Mouse (Mus musculus) c-Kit-positive CD71-positive TER-119-negative erythroid progenitor cells, embryonic 14.5 days (primary cell): ENCODE measurements at regions not wholly inside any gene's neighbourhood (a gene's known extent, or its start where the extent isn't known, plus 50 kb on each side); places are given as distances from the start of the nearest gene placed in this dataset.

Source experiments
- DNase-seq: peaks from one replicate; pipeline ENCODE4 v3.0.0-alpha.2; 2013; ENCODE audit warnings: low read depth

DNA sequence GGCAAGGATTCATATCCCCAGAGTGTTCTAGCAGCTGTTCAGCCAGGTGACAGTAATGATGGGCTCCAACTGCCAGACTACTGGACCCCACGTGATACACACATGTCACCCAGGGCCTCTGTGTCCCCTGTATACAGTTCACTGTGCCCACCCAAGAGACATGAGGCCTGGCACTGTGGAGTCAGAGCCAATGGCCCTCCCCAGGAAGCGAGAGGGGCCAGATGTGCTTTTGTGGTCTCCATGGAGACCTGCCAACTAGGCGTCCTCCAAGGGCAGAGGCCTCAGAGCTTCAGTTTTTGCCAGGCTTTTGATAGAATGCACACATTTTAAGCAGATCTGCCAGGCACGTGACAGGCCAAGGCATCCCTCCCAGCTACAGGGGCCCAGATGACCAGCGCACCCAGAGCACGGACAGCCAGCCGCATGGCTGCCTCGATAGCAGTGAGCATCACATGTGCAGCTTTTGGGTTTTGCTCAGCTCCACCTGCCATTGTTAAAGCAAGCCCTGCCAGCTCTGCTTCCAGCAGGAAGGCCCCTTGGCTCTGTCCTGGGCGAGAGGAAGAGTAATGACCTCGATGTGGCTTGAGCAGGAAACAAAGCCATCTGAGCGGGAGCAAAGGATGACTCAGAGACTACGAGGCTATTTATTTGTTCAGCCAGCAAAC, 198.1 kb upstream of the Sulf2 start:
- no peak for DNase-seq

DNA sequence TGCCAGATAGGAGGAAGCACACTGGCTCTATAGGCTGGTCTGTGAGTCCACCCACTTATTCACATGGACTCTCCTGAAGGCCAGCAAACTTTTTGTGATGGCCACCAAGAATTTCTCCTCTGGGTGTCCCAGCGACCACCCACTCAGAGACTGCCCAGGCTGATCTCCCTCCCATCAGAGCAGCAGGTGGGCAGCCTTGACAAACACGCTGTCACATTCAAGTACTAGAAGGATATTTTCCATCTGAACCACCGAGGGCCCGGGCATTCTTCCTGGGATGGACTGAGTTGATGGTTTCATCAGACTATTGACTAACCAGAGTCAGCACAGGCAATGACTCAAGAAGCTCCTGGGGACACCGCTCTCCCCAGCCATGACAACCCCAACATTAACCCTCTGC, 196.5 kb upstream of the Sulf2 start:
- no peak for DNase-seq

GRCm38 (mm10) chr2:166351581-166351980, 196.1 kb upstream of the Sulf2 start:
- no peak for DNase-seq

DNA sequence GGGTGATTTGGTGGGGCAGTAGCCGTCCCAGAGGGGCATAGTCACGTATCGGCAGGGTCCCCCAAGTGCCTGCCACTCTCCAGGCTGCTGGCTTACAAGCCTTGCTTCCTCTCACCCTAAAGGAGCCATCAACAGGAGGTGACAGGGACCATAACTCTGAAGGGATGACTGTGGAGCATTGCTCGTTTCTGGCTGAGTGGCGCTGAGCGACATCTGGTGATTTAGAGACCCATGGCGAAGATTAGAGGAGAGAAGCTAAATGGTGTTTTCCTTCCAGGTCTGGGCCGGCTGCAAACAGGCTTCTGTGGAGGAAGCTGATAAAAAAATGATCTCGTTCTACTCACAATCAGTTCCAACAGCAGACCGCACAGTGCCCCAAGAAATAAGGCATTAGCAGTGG, 193.2 kb upstream of the Sulf2 start:
- DNase-seq: no peak

DNA sequence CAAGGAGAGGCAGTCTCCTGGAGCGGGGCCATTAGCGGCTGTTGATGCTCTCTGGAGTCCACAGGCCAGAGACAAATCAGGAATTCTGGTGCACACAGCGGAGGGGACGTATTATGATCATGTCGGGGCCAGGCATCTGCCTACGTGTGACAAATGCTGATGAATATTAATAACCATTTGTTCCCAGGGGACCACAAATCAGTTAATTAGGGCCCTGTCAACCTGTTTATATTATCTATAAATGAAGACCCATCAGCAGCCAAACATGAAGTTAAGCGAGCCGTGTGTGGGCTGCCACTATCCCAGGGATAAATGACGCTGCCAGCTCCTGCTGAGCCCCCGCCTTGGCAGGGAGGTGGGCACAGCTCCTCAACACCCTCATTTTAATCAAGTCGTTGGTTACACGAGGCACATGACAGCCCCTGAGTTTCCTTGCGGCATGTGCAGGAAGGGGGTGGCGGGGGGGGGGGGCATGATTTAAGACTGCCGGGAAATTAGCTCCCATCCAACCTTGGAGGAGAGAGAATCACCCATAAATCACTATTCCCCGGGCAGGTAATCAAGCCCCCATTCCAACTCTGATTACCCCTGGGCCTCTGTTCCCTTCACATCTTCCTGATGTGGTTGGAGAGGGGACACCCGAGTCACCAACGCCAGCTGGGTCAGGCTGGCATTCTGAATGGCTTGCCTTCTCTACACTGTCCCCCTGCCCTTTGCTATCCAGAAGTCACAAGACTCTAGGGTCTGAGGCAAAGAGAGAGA, 191.1 kb upstream of the Sulf2 start:
- DNase-seq: no peak

GRCm38 (mm10) chr2:166343551-166344340, 188.3 kb upstream of the Sulf2 start:
- DNase-seq: no peak

DNA sequence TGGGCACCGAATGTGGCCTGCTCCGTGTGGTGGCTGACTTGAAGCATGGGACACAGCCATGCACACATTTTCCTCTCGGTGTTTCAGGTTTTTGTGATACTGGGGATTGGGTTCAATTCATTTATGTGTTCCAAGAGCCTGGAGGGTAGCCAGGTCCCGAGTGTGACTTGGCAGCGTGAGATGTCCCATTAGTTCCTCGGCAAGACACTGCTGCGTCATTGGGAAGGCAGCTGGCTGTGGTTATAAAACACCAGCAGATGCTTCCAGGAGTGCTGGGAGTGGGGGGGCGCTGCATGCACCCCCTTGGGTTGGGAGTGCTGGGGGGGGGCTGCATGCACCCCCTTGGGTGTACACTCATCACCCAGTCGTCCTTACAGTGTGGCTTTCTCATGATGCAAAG, 186.9 kb upstream of the Sulf2 start:
- DNase-seq: no peak

GRCm38 (mm10) chr2:166340196-166340595, 184.7 kb upstream of the Sulf2 start:
- no peak for DNase-seq

DNA sequence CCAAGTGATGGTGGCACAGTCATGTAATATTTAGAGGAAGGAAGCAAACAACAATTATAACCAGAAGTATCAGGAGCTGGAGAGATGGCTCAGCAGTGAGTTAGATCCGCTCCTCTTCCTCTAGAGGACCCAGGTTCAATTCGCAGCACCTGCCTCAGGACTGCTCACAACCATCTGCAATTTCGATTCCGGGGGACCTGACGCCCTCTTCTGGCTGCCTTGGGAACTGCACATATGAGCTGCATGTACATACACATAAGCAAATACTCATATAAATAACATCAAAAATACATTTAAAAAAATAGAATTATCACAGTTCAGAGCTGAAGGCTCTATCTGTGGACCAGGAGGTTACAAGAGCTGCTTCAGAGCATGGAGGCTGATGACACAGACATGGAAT, 184.0 kb upstream of the Sulf2 start:
- DNase-seq: no peak

GRCm38 (mm10) chr2:166338396-166339085, 183.1 kb upstream of the Sulf2 start:
- no peak for DNase-seq

GRCm38 (mm10) chr2:166337666-166338065, 182.2 kb upstream of the Sulf2 start:
- DNase-seq: no peak

GRCm38 (mm10) chr2:166335702-166336101, 180.2 kb upstream of the Sulf2 start:
- DNase-seq: no peak

- no peak for DNase-seq
These were observed 179.1 kb upstream of the Sulf2 start for GRCm38 (mm10) chr2:166334559-166334958.

GRCm38 (mm10) chr2:166333818-166334217, 178.4 kb upstream of the Sulf2 start:
- no peak for DNase-seq

DNA sequence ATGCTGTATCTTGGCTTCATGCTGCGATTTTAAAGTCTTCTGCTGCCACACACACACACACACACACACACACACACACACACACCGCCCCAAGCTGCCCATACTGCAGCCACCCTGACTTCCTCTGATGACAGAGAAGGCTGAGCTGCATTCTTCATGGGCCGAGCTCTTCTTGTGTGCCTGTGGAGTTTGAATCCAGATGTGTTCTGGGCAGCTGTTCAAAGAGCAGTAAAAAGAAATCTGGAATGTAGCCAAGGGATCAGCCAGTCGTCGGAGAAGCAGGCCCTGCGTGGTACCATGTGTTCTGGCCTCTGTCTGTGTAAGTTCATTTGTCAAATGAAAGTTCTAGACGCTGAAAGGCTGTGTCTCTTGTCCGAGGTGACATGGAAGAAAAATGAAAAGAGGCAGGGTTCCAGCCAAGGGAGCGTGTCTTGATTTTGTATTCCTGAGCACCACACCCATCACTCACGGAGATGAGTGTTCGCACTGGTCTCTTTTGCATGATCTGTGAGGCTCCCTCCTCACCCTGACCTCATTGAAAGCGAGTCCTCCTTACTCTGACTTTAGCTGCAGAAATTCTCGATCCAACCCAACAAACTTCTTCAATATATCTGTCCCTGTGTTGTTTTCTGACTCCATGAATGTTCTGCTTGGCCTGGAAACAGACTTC, 177.4 kb upstream of the Sulf2 start:
- DNase-seq: no peak

- DNase-seq: no peak
These were observed 175.7 kb upstream of the Sulf2 start for GRCm38 (mm10) chr2:166331192-166331591.

GRCm38 (mm10) chr2:166330364-166330763, 174.9 kb upstream of the Sulf2 start:
- DNase-seq: no peak

DNA sequence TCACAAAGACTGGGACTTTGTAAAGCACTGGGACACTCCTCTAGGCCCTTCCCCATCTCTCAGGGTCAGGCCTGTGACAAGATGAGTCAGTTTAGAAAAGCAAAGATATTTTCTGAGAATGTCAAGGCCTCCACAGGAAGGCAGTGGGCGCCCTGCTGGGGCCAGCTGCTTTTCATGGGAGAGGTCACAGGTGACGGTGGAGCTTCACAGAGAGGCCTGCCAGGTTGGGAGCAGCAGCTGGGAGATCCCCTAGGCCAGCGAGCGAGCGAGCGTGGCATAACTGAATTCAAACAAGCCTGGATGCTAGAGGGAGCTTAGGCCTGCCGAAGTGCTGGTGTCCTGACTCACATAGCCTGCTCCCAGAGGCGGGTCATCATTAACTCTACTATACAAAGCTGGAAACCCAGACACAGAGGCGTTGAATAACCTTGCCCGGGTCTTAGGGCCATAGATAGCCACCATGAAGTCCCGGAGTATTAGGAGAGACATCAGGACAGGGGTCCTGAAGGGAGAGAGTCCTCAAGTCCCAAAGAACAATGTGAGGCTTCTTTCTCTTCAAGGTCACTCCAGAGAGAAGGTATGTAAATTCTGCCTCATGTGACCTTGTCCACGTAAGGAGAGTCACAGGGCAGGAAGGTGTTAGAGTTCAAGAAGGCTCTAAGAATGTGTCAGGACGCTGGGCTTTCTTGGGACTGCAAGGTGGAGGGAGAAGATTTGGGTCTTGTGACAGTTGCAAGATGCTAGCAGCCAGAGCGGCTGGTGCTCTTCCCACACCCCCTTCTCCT, 174.3 kb upstream of the Sulf2 start:
- no peak for DNase-seq

GRCm38 (mm10) chr2:166326932-166327331, 171.5 kb upstream of the Sulf2 start:
- DNase-seq: no peak

DNA sequence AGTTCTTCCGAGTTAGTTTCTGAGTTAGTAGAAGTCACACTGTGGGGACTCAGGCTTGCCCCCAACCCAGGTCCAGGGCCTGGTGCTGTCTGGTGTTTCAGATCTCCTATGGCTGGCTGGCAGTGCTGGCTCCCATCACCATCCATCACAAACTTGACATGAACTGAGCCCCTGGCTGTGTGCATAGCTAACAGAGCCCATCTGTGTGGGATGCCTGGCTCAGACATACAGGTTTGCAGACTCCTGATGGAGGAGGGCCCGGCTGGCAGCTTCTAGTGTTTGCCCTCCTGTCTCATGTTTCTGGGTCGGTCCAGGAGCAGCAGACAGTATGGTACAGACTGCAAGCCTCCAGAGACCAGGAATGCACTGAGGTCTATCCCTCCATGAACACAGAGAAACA, 169.5 kb upstream of the Sulf2 start:
- DNase-seq: no peak

- no peak for DNase-seq
These were observed 169.0 kb upstream of the Sulf2 start for GRCm38 (mm10) chr2:166324439-166324838.
